Mouse (Mus musculus) C3H10T1/2 (cell line): ENCODE measurements around the gene Zbtb2. TPM values are rescaled to one million over a fixed set of nuclear protein-coding genes. Genes with fewer than 3 reads are reported as not detected.

Source experiments
- polyA plus RNA-seq, 2 experiments: library from polyadenylated mRNA; unstranded; fragments of >200 nt; fragmentation: generic; extraction: Trizol; gene quantifications; one replicate each; pipeline ENCODE4 v1.2.1; 2012; ENCODE audit warnings: missing spikeins in 2 of 2

Gene Zbtb2
- 1 to 10 TPM in 1 of 2 experiments, under 1 TPM in 1; 0.78 to 6.4 TPM for polyA plus RNA-seq

GRCm38 (mm10) chr10:4387701-4388383 is at the start of gene Zbtb2:
Gene Zbtb2, minus strand, starts transcription at chr10:4388108.

GRCm38 (mm10) chr10:4432123-4432931 is 44.4 kb upstream of the Zbtb2 start, which contains the start of the genes Rmnd1 and Armt1:
Gene Rmnd1, minus strand, starts transcription at chr10:4432388.
Gene Armt1, plus strand, starts transcription at chr10:4432467.

Other genes starting within 250 kb of the Zbtb2 start
- gene Akap12, start 121.7 kb downstream of the Zbtb2 start, polyA plus RNA-seq: 10 to 100 TPM in 1 of 2 experiments, under 1 TPM in 1; 0.48 to 17.3 TPM
- gene Rmnd1, start 44.3 kb upstream of the Zbtb2 start, polyA plus RNA-seq: 10 to 100 TPM in 1 of 2 experiments, 1 to 10 TPM in 1; 7.0 to 29.3 TPM
- 10 to 100 TPM in 1 of 2 experiments, 1 to 10 TPM in 1; 2.6 to 10.3 TPM for gene Armt1, start 44.4 kb upstream of the Zbtb2 start, polyA plus RNA-seq
- gene Ccdc170, start 94.4 kb upstream of the Zbtb2 start, polyA plus RNA-seq: under 1 TPM in 1 of 2 experiments, not detected in 1; 0.09 TPM
- under 1 TPM; 0.01 TPM for gene Esr1, start 223.5 kb upstream of the Zbtb2 start, polyA plus RNA-seq